Mouse (Mus musculus): Measurements from ENCODE around the gene Tnfrsf1a.

DNA sequence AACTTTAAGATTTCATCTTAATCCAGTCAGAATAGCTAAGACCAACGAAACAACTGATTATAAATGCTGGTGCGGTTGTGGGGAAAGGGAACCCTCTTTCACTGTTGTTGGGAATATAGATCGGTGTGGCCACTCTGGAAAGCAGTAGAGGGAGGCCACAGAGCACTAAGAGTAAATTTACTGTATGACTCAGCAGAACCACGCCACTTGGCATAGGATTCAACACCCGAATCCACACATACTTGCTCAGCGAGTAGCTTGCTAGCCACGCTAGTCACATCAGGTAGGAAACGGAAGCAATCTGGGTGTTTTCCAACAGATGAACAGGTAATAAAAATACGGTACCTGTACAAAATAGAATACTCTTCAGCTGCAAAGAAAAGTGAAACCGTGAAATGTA is 58.5 kb downstream of the Tnfrsf1a start:
- TF ChIP-seq GATA1 (IDR thresholded peaks at IDR 0.05; ENCODE audit: borderline replicate concordance, low read length) (no peak), FLI1 (IDR thresholded peaks at IDR 0.05; ENCODE audit: low read length) (no peak)

Measured in megakaryocyte, embryonic 14.5 days (primary cell).